Mouse (Mus musculus) adrenal gland, adult 10 weeks (tissue): ENCODE measurements around the gene Esd. TPM values are rescaled to one million over a fixed set of nuclear protein-coding genes. Genes with fewer than 3 reads are reported as not detected.

Source experiments
- polyA plus RNA-seq: library from polyadenylated mRNA; stranded (reverse); fragments of 350-450 nt; fragmentation: Illumina TruSeq; extraction: RNeasy Lipid Tissue Mini Kit (QIAGEN cat#74804); gene quantifications from one replicate; pipeline ENCODE4 v1.2.3, GENCODE M21; 2014; ENCODE audit warnings: low read depth, low replicate concordance

Esd gene
- 1,224 TPM for polyA plus RNA-seq

DNA sequence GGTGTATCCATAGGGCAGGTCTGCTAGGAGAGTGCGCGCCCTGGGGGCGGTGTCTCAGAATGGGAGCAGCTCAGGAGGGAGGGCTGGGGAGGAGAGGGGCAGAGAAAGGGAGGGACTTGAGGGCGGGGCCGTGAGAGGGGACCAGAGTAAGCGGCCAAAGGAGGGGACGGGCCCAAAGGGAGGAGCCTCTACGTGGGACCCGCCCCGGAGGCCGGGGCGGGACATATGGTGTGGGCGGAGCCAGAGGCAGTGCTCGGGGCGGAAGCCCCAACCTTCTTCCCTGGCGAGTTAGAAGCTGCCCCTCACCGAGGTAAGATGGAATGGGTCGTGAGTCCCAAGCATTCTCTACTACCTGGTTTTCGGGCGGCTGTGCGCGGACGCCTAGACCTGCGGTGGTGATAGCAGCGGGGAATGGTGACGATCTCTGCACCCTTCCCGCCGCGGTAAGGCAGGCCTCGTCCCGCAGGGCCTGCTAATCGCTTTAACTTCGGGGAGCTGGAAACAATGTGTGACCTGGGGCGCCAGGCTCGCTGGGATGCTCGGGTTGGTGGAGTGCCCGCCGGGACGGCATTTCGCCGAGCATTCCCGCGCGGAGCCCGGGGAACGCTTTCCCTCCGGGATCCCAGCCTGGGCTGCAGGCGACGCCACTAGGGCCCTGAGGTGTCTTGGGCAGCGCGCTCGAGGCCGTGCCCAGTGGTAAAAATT, at the start of gene Esd:
TSS of gene Esd (plus strand) at position 219 of the 705 bp plus-strand sequence.

Other genes with a start within 250 kb of the Esd start
- gene Htr2a, start 91.5 kb upstream of the Esd start, polyA plus RNA-seq, result 0.41 TPM
- 9.6 TPM for gene Lrch1, start 215.6 kb downstream of the Esd start, polyA plus RNA-seq